Mouse (Mus musculus) E14TG2a.4 (cell line): ENCODE results near the gene Tshz3.

Experiments used
- CTCF ChIP-seq: conservative IDR thresholded peaks from 2 replicates; pipeline ENCODE4 v1.5.1; 2014; ENCODE audit warnings: low read length
- NANOG ChIP-seq: IDR thresholded peaks from 2 replicates; pipeline ENCODE4 v1.6.1; 2014; ENCODE audit warnings: borderline replicate concordance, low read length, mixed read lengths
- POU5F1 ChIP-seq: IDR thresholded peaks from 2 replicates; pipeline ENCODE4 v1.6.1; 2014; ENCODE audit warnings: low read length, borderline replicate concordance

DNA sequence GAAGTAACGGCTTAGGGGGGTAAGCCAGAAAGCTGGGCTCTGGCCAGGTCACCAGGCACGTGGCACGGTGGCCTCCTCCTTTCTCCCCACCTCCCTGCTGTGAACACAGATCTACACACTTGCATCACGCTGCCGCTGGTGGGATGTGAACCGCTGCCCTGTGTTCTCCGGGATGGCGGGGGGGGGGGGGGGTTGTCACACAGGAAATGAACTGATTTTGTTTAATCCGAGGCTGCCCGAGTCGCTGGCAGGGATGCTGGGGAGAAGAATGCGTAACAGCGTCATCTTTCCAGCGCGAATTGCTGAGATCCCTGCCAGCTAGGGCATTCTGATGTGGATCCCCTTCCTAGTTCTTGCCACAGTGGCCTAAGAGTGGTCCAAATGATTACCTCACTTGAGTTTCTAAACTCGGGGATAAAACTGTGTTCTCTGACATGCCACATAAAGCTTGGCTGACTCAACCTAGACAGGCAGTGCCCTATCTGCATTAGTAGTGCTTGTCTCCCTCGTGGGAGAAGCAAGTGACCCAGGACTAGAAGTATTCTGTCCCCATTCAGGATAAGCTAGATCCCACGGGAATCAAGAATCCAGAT lies 18.0 kb upstream of the Tshz3 start:
- TF ChIP-seq CTCF (no peak), NANOG (no peak), POU5F1 (no peak)
